Mouse (Mus musculus): ENCODE data around the gene Ang5. TPM values are rescaled to one million over a fixed set of nuclear protein-coding genes. Genes with fewer than 3 reads are reported as not detected.

Gene Ang5
- total and polyA plus RNA-seq, 2 experiments from 2014 or later: not detected

Other genes starting within 250 kb of the Ang5 start
- gene Gm16506, start 229.6 kb upstream of the Ang5 start, total RNA-seq (2014; rRNA removed): not detected in 2 replicates
- not detected in 2 replicates for gene Gm16506, start 229.6 kb upstream of the Ang5 start, polyA plus RNA-seq (2015; fragmentation: Nextera tagmentation; extraction: Ambion mirVana)
- not detected in 2 replicates for gene Gm6526, start 209.2 kb upstream of the Ang5 start, total RNA-seq (2014; rRNA removed)
- gene Gm6526, start 209.2 kb upstream of the Ang5 start, polyA plus RNA-seq (2015; fragmentation: Nextera tagmentation; extraction: Ambion mirVana): not detected in 2 replicates
- gene Gm8180, start 172.3 kb upstream of the Ang5 start, total RNA-seq (2014; rRNA removed): not detected in 2 replicates
- gene Gm8180, start 172.3 kb upstream of the Ang5 start, polyA plus RNA-seq (2015; fragmentation: Nextera tagmentation; extraction: Ambion mirVana): not detected in 2 replicates
- gene Ear1, start 81.6 kb upstream of the Ang5 start, total RNA-seq (2014; rRNA removed): not detected in 2 replicates
- not detected in 2 replicates for gene Ear1, start 81.6 kb upstream of the Ang5 start, polyA plus RNA-seq (2015; fragmentation: Nextera tagmentation; extraction: Ambion mirVana)
- not detected in 2 replicates for gene Ear10, start 33.5 kb upstream of the Ang5 start, total RNA-seq (2014; rRNA removed)
- not detected in 2 replicates for gene Ear10, start 33.5 kb upstream of the Ang5 start, polyA plus RNA-seq (2015; fragmentation: Nextera tagmentation; extraction: Ambion mirVana)
- 1.2 and 1.3 TPM in 2 replicates for gene Gm8113, start 31.7 kb upstream of the Ang5 start, total RNA-seq (2014; rRNA removed)
- gene Gm8113, start 31.7 kb upstream of the Ang5 start, polyA plus RNA-seq (2015; fragmentation: Nextera tagmentation; extraction: Ambion mirVana): 2.6 and 2.9 TPM in 2 replicates
- gene Ang6, start 45.2 kb downstream of the Ang5 start, total RNA-seq (2014; rRNA removed): not detected in 2 replicates
- not detected in 2 replicates for gene Ang6, start 45.2 kb downstream of the Ang5 start, polyA plus RNA-seq (2015; fragmentation: Nextera tagmentation; extraction: Ambion mirVana)
- not detected in 2 replicates for gene Ear2, start 145.6 kb downstream of the Ang5 start, total RNA-seq (2014; rRNA removed)
- not detected in 2 replicates for gene Ear2, start 145.6 kb downstream of the Ang5 start, polyA plus RNA-seq (2015; fragmentation: Nextera tagmentation; extraction: Ambion mirVana)
- not detected in 2 replicates for gene Gm3327, start 166.8 kb downstream of the Ang5 start, total RNA-seq (2014; rRNA removed)
- not detected in 2 replicates for gene Gm3327, start 166.8 kb downstream of the Ang5 start, polyA plus RNA-seq (2015; fragmentation: Nextera tagmentation; extraction: Ambion mirVana)
- not detected in 2 replicates for gene Gm8212, start 240.6 kb downstream of the Ang5 start, total RNA-seq (2014; rRNA removed)
- not detected in 2 replicates for gene Gm8212, start 240.6 kb downstream of the Ang5 start, polyA plus RNA-seq (2015; fragmentation: Nextera tagmentation; extraction: Ambion mirVana)